Mouse (Mus musculus): ENCODE results near the gene Vmn1r81.

Gene Vmn1r81

GRCm38 (mm10) chr7:12268169-12268568 lies at the start of gene Vmn1r81:
Gene Vmn1r81, minus strand, starts transcription at chr7:12268269.
- no peak for DNase-seq (ENCODE audit: low spot score in 2 of 2)

DNA sequence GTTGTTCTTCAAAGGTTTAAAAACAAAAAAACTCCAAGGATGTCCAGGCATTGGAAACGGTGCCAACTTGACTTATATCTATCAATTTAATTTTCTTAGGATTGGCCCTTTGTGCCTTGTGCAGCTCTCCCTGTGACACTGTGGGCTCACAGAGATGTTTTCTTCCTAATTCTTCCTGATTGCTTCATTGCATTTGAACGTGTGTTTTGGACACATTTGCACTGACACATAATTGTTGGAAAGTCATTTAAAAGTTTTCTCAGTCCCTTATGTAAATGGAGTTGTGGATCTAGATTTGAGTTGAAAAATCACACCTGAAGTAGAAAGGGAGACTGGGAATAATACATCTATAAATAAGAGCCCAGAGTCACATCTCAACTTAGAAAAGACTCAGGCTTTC lies 32.1 kb upstream of the Vmn1r81 start, which contains the start of gene Vmn1r82:
Gene Vmn1r82, plus strand, starts transcription at position 301 of the 400 bp plus-strand sequence.
- no peak for DNase-seq (ENCODE audit: low spot score in 2 of 2)

DNA sequence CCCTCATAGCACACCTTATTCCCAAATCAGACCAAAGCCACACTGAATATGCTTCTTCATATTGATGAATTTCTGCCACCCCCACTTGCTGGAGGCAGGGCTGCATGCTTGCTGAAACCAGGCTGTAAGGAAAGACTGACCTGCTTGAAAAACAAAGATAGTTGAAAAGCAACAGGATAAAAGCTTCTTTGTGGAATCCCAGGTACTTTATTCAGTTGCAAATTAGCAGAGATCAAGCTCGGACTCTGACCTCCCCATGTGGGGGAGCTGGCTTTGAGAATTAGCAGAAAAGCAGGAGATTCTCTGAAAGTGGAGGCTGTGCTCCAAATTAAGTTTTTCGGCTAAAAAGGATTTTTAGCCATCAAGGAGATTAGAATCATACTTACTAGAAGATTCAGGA lies 63.9 kb downstream of the Vmn1r81 start:
- DNase-seq (ENCODE audit: low spot score in 2 of 2) = no peak

All from spleen, postnatal 4 days (tissue).